Mouse (Mus musculus): Measurements from ENCODE around the gene Zfp281.

Zfp281 gene

GRCm38 (mm10) chr1:136613300-136613751, 11.4 kb upstream of the Zfp281 start:
- DNase-seq (ENCODE audit: low spot score) = no peak

- no peak for DNase-seq (ENCODE audit: low spot score)
These were observed 9.8 kb upstream of the Zfp281 start for GRCm38 (mm10) chr1:136614748-136615440.

GRCm38 (mm10) chr1:136617163-136617788, 7.4 kb upstream of the Zfp281 start:
- DNase-seq (ENCODE audit: low spot score) = no peak

- DNase-seq (ENCODE audit: low spot score) = no peak
These were observed 6.1 kb upstream of the Zfp281 start for GRCm38 (mm10) chr1:136618570-136618969.

GRCm38 (mm10) chr1:136625019-136625895, 556 bp downstream of the Zfp281 start:
- DNase-seq (ENCODE audit: low spot score) = peak; percentile 7

GRCm38 (mm10) chr1:136626141-136626540, 1.4 kb downstream of the Zfp281 start:
- no peak for DNase-seq (ENCODE audit: low spot score)

- no peak for DNase-seq (ENCODE audit: low spot score)
These were observed 2.1 kb downstream of the Zfp281 start for GRCm38 (mm10) chr1:136626756-136627155.

DNA sequence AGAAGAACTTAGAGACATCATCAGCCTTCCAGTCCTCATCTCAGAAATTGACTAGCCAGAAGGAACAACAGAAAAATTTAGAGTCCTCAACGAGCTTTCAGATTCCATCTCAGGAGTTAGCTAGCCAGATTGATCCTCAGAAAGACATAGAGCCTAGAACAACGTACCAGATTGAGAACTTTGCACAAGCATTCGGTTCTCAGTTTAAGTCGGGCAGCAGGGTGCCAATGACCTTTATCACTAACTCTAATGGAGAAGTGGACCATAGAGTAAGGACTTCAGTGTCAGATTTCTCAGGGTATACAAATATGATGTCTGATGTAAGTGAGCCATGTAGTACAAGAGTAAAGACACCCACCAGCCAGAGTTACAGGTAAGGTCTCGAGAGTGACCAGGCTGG, 2.9 kb downstream of the Zfp281 start:
- no peak for DNase-seq (ENCODE audit: low spot score)

DNA sequence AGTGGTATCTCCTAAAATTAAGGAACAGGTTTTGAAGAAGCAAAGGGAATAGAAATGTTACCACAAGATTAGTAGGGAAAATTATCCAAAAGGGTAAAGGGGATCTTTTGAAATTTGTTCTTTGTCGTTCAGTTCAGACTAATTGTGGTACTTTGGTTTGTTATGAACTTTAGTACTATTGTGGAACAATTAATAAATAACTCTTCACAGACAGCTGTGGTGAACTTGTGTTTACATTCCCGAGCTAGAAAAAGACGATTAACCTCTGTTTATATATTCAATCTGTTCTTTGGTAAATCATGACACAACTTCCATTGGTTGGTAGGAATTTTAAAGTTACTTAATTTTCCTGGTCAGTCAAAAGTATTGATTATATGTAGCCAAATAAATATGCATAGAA, 8.2 kb downstream of the Zfp281 start:
- DNase-seq (ENCODE audit: low spot score) = no peak

- DNase-seq (ENCODE audit: low spot score) = no peak
These were observed 10.9 kb downstream of the Zfp281 start for GRCm38 (mm10) chr1:136635644-136636043.

- no peak for DNase-seq (ENCODE audit: low spot score)
These were observed 12.2 kb downstream of the Zfp281 start for GRCm38 (mm10) chr1:136636946-136637345.

DNA sequence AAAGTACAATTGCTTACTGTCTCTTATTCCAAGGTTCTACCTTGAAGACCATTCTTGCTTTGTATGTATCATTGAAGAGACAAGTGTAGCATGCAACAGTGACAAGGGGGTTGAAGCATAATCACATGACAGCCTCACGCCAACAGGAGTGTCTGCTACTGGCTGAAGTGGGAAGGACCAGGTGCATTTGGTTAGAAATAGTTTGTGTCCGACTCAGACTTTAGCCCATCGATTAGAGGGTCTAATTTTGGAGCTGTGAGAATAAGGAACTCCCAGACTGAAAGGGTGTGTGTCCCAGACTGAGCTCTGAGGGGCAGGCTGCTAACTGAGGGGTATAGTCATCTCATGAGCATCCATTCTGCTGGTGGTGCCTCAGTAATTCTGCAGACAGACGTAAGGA, 13.0 kb downstream of the Zfp281 start:
- no peak for DNase-seq (ENCODE audit: low spot score)

DNA sequence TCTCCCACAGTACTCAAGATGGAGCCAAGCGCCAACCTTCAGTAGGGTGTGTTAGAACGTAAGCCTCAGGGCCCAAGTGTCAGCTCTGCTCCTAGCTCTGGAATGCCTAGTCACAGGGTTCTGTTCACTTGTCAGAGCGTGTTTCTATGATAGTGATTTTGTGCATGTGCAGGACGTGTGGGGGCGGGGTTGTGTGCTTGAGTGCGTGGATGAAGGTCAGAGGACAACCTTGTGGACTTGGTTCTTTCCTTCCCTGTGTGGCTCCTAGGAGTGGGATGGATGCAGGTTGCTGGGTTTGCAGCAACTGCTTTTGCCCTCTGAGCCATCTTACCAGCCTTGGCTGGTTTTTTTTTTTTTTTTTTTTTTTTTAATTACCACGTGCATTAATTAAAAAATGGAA, 13.5 kb downstream of the Zfp281 start:
- DNase-seq (ENCODE audit: low spot score) = no peak

GRCm38 (mm10) chr1:136638699-136639098, 14.0 kb downstream of the Zfp281 start:
- no peak for DNase-seq (ENCODE audit: low spot score)

DNA sequence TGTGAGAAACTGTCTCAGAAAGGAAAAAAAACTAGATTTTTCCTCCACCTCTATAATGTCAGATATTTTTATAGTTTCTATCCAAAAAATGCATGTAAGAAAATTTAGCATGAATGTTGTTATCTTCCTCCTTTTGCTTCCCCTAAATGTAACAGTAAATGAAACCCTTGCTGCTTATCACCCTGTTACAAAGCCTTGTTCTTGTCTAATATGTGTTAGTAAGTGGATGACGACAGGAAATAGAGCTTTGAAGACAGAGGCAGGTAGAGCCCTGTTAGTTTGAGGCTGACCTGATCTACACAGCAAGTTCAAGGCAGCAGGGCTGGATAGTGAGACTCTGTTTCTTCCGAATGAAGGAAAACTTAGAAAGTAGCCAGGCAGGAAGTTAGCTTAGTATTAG, 14.5 kb downstream of the Zfp281 start:
- DNase-seq (ENCODE audit: low spot score) = no peak

GRCm38 (mm10) chr1:136642701-136643100, 18.0 kb downstream of the Zfp281 start:
- DNase-seq (ENCODE audit: low spot score) = no peak

- no peak for DNase-seq (ENCODE audit: low spot score)
These were observed 19.8 kb downstream of the Zfp281 start for GRCm38 (mm10) chr1:136644486-136644885.

DNA sequence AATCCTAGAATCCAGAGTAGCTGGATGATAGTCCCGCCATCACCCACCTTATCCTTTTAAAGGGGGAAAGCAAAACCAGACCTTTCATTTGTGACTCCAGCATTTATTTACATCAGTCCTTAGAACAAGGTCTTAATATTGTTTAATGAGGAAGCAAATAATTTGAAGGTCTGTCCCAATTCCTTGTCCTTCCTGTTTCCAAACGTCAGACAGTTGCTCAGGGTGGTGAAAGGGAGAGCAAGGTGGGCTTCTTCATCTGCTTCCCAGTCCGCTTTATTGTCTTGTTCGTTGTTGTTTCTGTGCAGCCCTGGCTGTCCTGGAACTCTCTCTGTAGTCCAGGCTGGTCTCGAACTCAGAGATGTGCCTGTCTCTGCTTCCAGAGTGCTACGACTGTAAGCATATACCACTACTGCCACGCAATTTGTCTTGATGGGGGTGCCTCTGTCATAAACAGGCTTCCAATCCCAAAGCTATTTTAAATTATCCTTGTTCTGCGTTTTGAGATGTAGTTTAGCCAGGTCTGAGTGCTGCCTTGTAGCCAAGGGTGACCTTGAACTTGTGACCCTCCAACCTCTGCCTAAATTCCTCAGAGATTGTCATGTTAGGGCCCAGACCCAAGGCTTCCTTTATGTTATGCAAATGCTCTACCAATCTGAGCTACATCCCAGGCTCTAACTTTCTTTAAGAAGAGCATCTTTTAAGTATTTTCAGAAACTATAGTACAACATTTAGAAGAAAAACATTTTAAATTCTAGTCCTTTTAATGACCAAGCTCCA, 21.3 kb downstream of the Zfp281 start:
- no peak for DNase-seq (ENCODE audit: low spot score)

GRCm38 (mm10) chr1:136652066-136652465, 27.4 kb downstream of the Zfp281 start:
- no peak for DNase-seq (ENCODE audit: low spot score)

GRCm38 (mm10) chr1:136653526-136653925, 28.8 kb downstream of the Zfp281 start:
- DNase-seq (ENCODE audit: low spot score) = no peak

DNA sequence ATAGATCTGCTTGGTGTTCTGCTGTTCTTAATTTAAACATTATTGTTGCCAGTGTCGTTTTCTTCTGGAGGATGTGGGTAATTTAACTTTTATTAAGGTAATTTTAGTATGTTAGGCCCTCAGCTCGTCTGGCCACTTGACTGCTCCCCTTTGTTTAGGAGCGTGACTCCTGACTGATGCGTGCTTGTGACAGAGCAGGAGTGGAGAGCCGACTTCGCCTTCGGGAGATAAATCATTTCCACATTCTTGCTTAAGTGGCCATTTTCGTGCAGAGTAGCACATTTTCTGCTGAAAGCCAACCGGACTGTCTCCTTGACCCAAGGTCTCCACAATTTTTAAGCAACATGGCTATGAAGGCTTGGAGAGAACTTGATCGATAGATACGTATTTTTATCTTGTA, 29.7 kb downstream of the Zfp281 start:
- DNase-seq (ENCODE audit: low spot score) = no peak

DNA sequence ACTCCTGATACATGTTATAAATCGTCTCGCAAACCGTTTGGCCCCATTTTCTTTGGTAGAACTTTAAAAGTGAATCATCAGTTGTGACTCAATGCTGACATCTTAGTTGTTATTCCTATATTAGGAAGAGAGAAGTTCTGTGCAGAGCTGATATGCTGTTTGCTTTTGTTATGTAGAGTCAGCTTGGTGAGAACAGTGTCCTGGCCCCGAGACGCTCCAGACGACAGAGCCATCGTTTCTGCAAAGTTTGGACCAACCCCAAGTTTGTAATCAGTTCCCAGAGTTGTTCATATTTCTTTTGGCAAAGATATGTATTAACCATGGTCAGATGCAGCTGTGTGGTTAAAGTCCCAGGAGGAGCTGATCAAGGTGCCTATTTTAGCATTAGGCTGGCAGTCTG, 31.9 kb downstream of the Zfp281 start:
- DNase-seq (ENCODE audit: low spot score) = no peak
